Mouse (Mus musculus) intestine, postnatal 0 days (tissue): ENCODE data around the gene 1810024B03Rik. TPM values are rescaled to one million over a fixed set of nuclear protein-coding genes. Genes with fewer than 3 reads are reported as not detected.
"Not testable (repeated sequence)": the region's sequence is repeated elsewhere in the genome, so short reads cannot be mapped to it uniquely, and the experiment has no call there.

Source experiments
- ATAC-seq: fragments of 200-750 bp; cut with Nextera tagmentation; 2 replicates; pipeline ENCODE4 v1.8.0; 2017; ENCODE audit warnings: mild to moderate bottlenecking, moderate TSS enrichment, moderate library complexity
- H3K27ac ChIP-seq: fragments of 300-500 bp; sonication (generic); 2 replicates; pipeline ENCODE4 v1.5.1; 2014; ENCODE audit warnings: mild to moderate bottlenecking, low read depth, low read length, moderate library complexity
- H3K27me3 ChIP-seq: fragments of 300-500 bp; sonication (generic); replicated peaks from 2 replicates; pipeline ENCODE4 v1.6.1; 2014; ENCODE audit warnings: low read length, mixed read lengths; ENCODE audit not compliant: control insufficient read depth, insufficient read depth
- H3K36me3 ChIP-seq: fragments of 300-500 bp; sonication (generic); 2 replicates; pipeline ENCODE4 v1.6.1; 2014; ENCODE audit warnings: mild to moderate bottlenecking, moderate library complexity; ENCODE audit not compliant: control insufficient read depth, insufficient read depth
- H3K4me1 ChIP-seq: fragments of 300-500 bp; sonication (generic); replicated peaks from 2 replicates; pipeline ENCODE4 v1.6.1; 2014; ENCODE audit warnings: antibody characterized with exemption, low read length, mixed read lengths; ENCODE audit not compliant: control insufficient read depth, insufficient read depth
- H3K4me2 ChIP-seq: fragments of 300-500 bp; sonication (generic); replicated peaks from 2 replicates; pipeline ENCODE4 v1.6.1; 2014; ENCODE audit warnings: low read depth, mild to moderate bottlenecking, moderate library complexity
- H3K4me3 ChIP-seq: fragments of 300-500 bp; sonication (generic); 2 replicates; pipeline ENCODE4 v1.5.1; 2014; ENCODE audit warnings: low read depth, low read length
- H3K9ac ChIP-seq: fragments of 300-500 bp; sonication (generic); 2 replicates; pipeline ENCODE4 v1.6.1; 2014; ENCODE audit warnings: mild to moderate bottlenecking, low read depth, low read length
- H3K9me3 ChIP-seq: fragments of 300-500 bp; sonication (generic); 2 replicates; pipeline ENCODE4 v1.6.1; 2016; ENCODE audit warnings: mixed run types; ENCODE audit not compliant: control insufficient read depth
- CTCF ChIP-seq: sonication (generic); IDR thresholded peaks from 2 replicates; pipeline ENCODE4 v1.5.1; 2016; ENCODE audit warnings: low read depth, mild to moderate bottlenecking, control low read depth, antibody characterized with exemption, moderate library complexity
- WGBS: fragments of 180-500 bp; shearing (Covaris S2); extraction: QIAGEN DNeasy Blood & Tissue Kit; methylation state at CpG from one replicate; pipeline ENCODE4 v1.1.7; 2014; 5-methylcytosine and 5-hydroxymethylcytosine counted together
- polyA plus RNA-seq: library from polyadenylated mRNA; unstranded; fragments of >200 nt; fragmentation: Nextera tagmentation; extraction: Ambion mirVana; gene quantifications from 2 replicates; pipeline ENCODE4 v1.2.1, GENCODE M21; 2015

1810024B03Rik gene
- polyA plus RNA-seq, 1 experiment from 2014 or later = 1.3 TPM

GRCm38 (mm10) chr2:127189574-127189973, 18.5 kb downstream of the 1810024B03Rik start:
- no peak for TF ChIP-seq CTCF
- no peak overlapping the region for H3K4me2 ChIP-seq
- H3K36me3 ChIP-seq = no peaks in the 10 kb centered on the region
- H3K4me1 ChIP-seq = no peaks in the 10 kb centered on the region
- no peak overlapping the region for H3K9ac ChIP-seq
- H3K27me3 ChIP-seq = no peaks in the 10 kb centered on the region
- no peaks in the 10 kb centered on the region for H3K9me3 ChIP-seq
- H3K27ac ChIP-seq = no peak overlapping the region
- no peak overlapping the region for H3K4me3 ChIP-seq
- no peak for ATAC-seq

GRCm38 (mm10) chr2:127182598-127183381, 25.3 kb downstream of the 1810024B03Rik start:
- ATAC-seq = peak; percentile 99
- Histone ChIP-seq H3K9me3 (no peaks in the 10 kb centered on the region), H3K36me3 (no peaks in the 10 kb centered on the region), H3K27ac (peak overlapping the region; percentile 46), H3K4me3 (peak overlapping the region; percentile 49), H3K4me2 (peak overlapping the region; percentile 72), H3K4me1 (no peaks in the 10 kb centered on the region), H3K9ac (peak overlapping the region; percentile 68; the same call in 1 of the 2 replicates), H3K27me3 (0 out of 2 replicates have a peak, but pooled peaks cover 5% of the 10 kb centered on the region)
- no peak for TF ChIP-seq CTCF
- 2% methylated on average over 17 of the region's 17 CpGs for WGBS

GRCm38 (mm10) chr2:127166261-127166660, 41.8 kb downstream of the 1810024B03Rik start:
- not testable (repeated sequence) for H3K27ac ChIP-seq, H3K4me3 ChIP-seq, H3K27me3 ChIP-seq, ATAC-seq, H3K9ac ChIP-seq, H3K9me3 ChIP-seq, H3K36me3 ChIP-seq, H3K4me1 ChIP-seq, H3K4me2 ChIP-seq
- peak; percentile 67 for TF ChIP-seq CTCF
- WGBS = 5% methylated on average over 1 of the region's 1 CpGs

DNA sequence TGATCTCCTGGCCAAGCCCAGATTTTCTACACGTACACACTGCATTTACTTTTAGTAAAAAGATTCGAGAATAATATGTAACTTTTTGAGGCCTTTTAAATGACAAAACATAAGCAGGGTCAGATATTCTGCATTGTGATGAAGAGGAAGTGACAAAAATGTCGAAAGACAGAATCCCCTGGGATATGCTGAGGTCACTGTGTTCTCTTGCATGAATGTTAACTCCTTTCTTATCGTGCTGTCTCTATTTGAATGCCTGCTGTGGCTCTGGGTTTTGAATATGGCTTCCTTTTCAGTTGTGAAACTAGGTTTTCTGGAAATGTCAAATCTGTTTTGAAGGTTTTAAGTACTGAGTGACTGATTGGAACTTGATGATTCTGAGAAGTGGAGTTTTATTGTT, 42.4 kb downstream of the 1810024B03Rik start:
- Histone ChIP-seq H3K4me2 (no peak overlapping the region), H3K4me1 (no peaks in the 10 kb centered on the region), H3K27ac (no peak overlapping the region), H3K9ac (no peak overlapping the region), H3K36me3 (no peaks in the 10 kb centered on the region), H3K9me3 (no peaks in the 10 kb centered on the region), H3K27me3 (no peaks in the 10 kb centered on the region), H3K4me3 (no peak overlapping the region)
- no peak for TF ChIP-seq CTCF
- no peak for ATAC-seq
- 60% methylated on average over 4 of the region's 4 CpGs for whole genome bisulfite sequencing

DNA sequence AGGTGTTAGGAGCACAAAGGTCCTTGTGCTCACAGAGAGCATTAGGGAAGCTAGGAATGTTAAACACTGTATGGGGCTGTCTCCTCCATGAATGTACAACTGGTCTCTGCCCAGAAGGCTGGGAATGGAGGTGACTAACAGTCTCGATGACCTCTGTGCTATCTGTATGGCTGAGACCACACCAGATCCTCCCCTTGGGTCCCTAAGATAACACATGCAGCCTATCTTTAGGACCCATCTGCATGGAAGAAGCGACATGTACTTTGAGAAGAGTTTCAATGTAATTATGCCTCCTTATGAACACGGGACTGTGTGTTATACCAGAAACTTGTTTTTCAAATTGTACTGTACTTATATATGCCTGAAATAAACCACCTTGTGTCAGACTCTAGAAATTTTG, 62.4 kb downstream of the 1810024B03Rik start:
- 79% methylated on average over 3 of the region's 3 CpGs for WGBS
- H3K36me3 ChIP-seq = peaks cover 9% of the 10 kb centered on the region; the same call in 1 of the 2 replicates
- H3K9ac ChIP-seq = no peak overlapping the region
- H3K4me3 ChIP-seq = no peak overlapping the region
- TF ChIP-seq CTCF = no peak
- no peaks in the 10 kb centered on the region for H3K27me3 ChIP-seq
- no peak overlapping the region for H3K27ac ChIP-seq
- H3K9me3 ChIP-seq = no peaks in the 10 kb centered on the region
- H3K4me1 ChIP-seq = no peaks in the 10 kb centered on the region
- ATAC-seq = no peak
- H3K4me2 ChIP-seq = no peak overlapping the region

DNA sequence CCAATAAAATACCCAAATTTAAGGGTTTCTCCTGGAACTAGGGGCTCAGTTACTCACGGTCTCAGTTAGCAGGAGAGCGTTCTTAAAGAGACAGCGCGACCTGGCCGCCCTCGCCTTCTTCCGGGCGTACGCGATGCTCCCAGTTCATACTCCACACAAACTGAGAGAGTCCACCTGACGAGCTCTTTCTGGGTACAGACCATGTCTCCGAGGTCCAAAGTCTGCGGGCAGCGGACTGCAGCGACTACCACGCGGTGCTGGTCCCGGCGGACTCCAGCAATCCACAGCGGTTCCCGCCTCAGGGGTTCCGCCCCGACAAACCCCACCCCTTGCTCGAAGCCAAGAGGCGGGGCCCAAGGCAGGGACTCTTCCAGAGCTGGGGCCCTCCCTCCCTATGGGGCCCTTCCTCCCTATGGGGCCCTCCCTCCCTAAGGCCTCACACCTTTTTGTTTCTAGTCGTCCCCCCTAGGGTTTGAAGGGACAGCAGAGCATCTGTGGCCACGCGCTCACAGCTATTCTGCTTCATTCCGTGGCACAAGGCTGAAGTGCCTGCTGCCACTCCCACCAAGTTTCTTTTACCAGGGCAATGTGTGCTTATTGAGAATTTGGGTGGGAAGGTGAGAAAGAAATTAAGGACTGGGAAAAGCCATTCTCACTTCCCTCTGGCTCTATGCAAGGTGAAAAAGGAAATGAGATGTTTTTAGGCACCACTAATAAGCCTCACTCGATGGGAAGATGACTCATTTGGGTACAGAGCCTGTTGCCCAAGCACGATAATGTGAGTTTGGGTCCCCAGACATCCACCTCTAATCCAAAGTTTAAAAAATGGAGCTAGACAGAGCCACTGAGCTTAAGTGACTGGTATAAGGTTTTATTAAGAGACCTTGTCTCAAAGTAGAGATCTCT, 64.7 kb downstream of the 1810024B03Rik start, which contains the start of gene Itpripl1:
Itpripl1 (minus strand) TSS at position 285 of the 906 bp plus-strand sequence.
- 4% methylated on average over 31 of the region's 31 CpGs for WGBS

More for the DNA sequence above, 64.7 kb downstream of the 1810024B03Rik start, which contains the start of gene Itpripl1:
- peak within 1 kb of the TSS; percentile 45 for H3K9ac ChIP-seq
- H3K4me2 ChIP-seq = peak within 1 kb of the TSS; percentile 77
- H3K9me3 ChIP-seq = no peaks in the 10 kb centered on the region
- H3K4me3 ChIP-seq = peak within 1 kb of the TSS; percentile 51
- no peak within 1 kb of the TSS for H3K27ac ChIP-seq
- no peaks in the 10 kb centered on the region for H3K4me1 ChIP-seq
- no peaks in the 10 kb centered on the region for H3K27me3 ChIP-seq
- peak; percentile 98 for ATAC-seq
- H3K36me3 ChIP-seq = peaks cover 10% of the 10 kb centered on the region; the same call in 1 of the 2 replicates
- TF ChIP-seq CTCF = no peak
